Mouse (Mus musculus) forebrain, embryonic 16.5 days (tissue): ENCODE measurements at regions not wholly inside any gene's neighbourhood (a gene's known extent, or its start where the extent isn't known, plus 50 kb on each side); places are given as distances from the start of the nearest gene placed in this dataset.

Experiments used
- ATAC-seq: fragments of 200-750 bp; cut with Nextera tagmentation; 2 replicates; pipeline ENCODE4 v1.8.0; 2017; ENCODE audit warnings: mild to moderate bottlenecking, moderate library complexity
- H3K27ac ChIP-seq: fragments of 300-500 bp; sonication (generic); 2 replicates; pipeline ENCODE4 v1.5.1; 2014; ENCODE audit warnings: low read length, control low read depth
- H3K27me3 ChIP-seq: fragments of 300-500 bp; sonication (generic); replicated peaks from 2 replicates; pipeline ENCODE4 v1.6.1; 2014; ENCODE audit warnings: low read length; ENCODE audit not compliant: control insufficient read depth, insufficient read depth
- H3K36me3 ChIP-seq: fragments of 300-500 bp; sonication (generic); 2 replicates; pipeline ENCODE4 v1.6.1; 2014; ENCODE audit not compliant: control insufficient read depth, insufficient read depth
- H3K4me1 ChIP-seq: fragments of 300-500 bp; sonication (generic); replicated peaks from 2 replicates; pipeline ENCODE4 v1.6.1; 2014; ENCODE audit warnings: low read length; ENCODE audit not compliant: control insufficient read depth, insufficient read depth
- H3K4me2 ChIP-seq: fragments of 300-500 bp; sonication (generic); 2 replicates; pipeline ENCODE4 v1.6.1; 2014; ENCODE audit warnings: mild to moderate bottlenecking, low read length, control low read depth
- H3K4me3 ChIP-seq: fragments of 300-500 bp; sonication (generic); replicated peaks from 2 replicates; pipeline ENCODE4 v1.5.1; 2014; ENCODE audit warnings: mild to moderate bottlenecking, low read length, control low read depth
- H3K9ac ChIP-seq: fragments of 300-500 bp; sonication (generic); replicated peaks from 2 replicates; pipeline ENCODE4 v1.6.1; 2014; ENCODE audit warnings: low read depth, low read length, control low read depth
- H3K9me3 ChIP-seq: fragments of 300-500 bp; sonication (generic); 2 replicates; pipeline ENCODE4 v1.6.1; 2016; ENCODE audit warnings: low read length; ENCODE audit not compliant: control insufficient read depth
- WGBS: fragments of 180-500 bp; shearing (Covaris S2); extraction: QIAGEN DNeasy Blood & Tissue Kit; methylation state at CpG from one replicate; pipeline ENCODE4 v1.1.7; 2014; 5-methylcytosine and 5-hydroxymethylcytosine counted together

- Histone ChIP-seq H3K9me3 (no peaks in the 10 kb centered on the region), H3K4me2 (no peak overlapping the region), H3K4me1 (peaks cover 7% of the 10 kb centered on the region; the same call in 1 of the 2 replicates), H3K27me3 (no peaks in the 10 kb centered on the region), H3K36me3 (no peaks in the 10 kb centered on the region), H3K4me3 (no peak overlapping the region), H3K9ac (no peak overlapping the region), H3K27ac (no peak overlapping the region)
- 90% methylated on average over 2 of the region's 2 CpGs for WGBS
- no peak for ATAC-seq
Measured at GRCm38 (mm10) chr10:95109576-95109975, 164.9 kb upstream of the Plxnc1 start.

- Histone ChIP-seq H3K9me3 (no peaks in the 10 kb centered on the region), H3K9ac (no peak overlapping the region), H3K4me3 (no peak overlapping the region), H3K36me3 (no peaks in the 10 kb centered on the region), H3K27ac (no peak overlapping the region), H3K4me1 (peaks cover 7% of the 10 kb centered on the region; the same call in 1 of the 2 replicates), H3K27me3 (no peaks in the 10 kb centered on the region), H3K4me2 (no peak overlapping the region)
- ATAC-seq, result peak; percentile 57
- 16% methylated on average over 3 of the region's 3 CpGs for WGBS
Measured at GRCm38 (mm10) chr10:95107532-95108251, 163.1 kb upstream of the Plxnc1 start.

- Histone ChIP-seq H3K27me3 (no peaks in the 10 kb centered on the region), H3K4me2 (no peak overlapping the region), H3K9ac (no peak overlapping the region), H3K36me3 (no peaks in the 10 kb centered on the region), H3K4me3 (no peak overlapping the region), H3K27ac (no peak overlapping the region), H3K9me3 (no peaks in the 10 kb centered on the region), H3K4me1 (peaks cover 7% of the 10 kb centered on the region; the same call in 1 of the 2 replicates)
- ATAC-seq, result no peak
Measured at GRCm38 (mm10) chr10:95103808-95104207, 159.2 kb upstream of the Plxnc1 start.

GRCm38 (mm10) chr10:95102981-95103380 lies 158.3 kb upstream of the Plxnc1 start:
- ATAC-seq, result no peak
- Histone ChIP-seq H3K36me3 (no peaks in the 10 kb centered on the region), H3K4me2 (no peak overlapping the region), H3K27me3 (no peaks in the 10 kb centered on the region), H3K4me3 (no peak overlapping the region), H3K27ac (no peak overlapping the region), H3K4me1 (peaks cover 5% of the 10 kb centered on the region; the same call in 1 of the 2 replicates), H3K9ac (no peak overlapping the region), H3K9me3 (no peaks in the 10 kb centered on the region)
- WGBS, result 83% methylated on average over 4 of the region's 4 CpGs

- Histone ChIP-seq H3K4me2 (no peak overlapping the region), H3K27ac (no peak overlapping the region), H3K9ac (no peak overlapping the region), H3K27me3 (no peaks in the 10 kb centered on the region), H3K4me1 (no peaks in the 10 kb centered on the region), H3K36me3 (no peaks in the 10 kb centered on the region), H3K9me3 (no peaks in the 10 kb centered on the region), H3K4me3 (no peak overlapping the region)
- 76% methylated on average over 5 of the region's 5 CpGs for WGBS
- ATAC-seq, result no peak
Measured at GRCm38 (mm10) chr10:95099906-95100305, 155.3 kb upstream of the Plxnc1 start.

GRCm38 (mm10) chr10:95095847-95096246 lies 151.2 kb upstream of the Plxnc1 start:
- no peak overlapping the region for H3K4me3 ChIP-seq
- no peak for ATAC-seq
- WGBS, result 82% methylated on average over 4 of the region's 4 CpGs

GRCm38 (mm10) chr10:95094771-95095170 lies 150.1 kb upstream of the Plxnc1 start:
- Histone ChIP-seq H3K9me3 (no peaks in the 10 kb centered on the region), H3K36me3 (no peaks in the 10 kb centered on the region), H3K4me1 (no peaks in the 10 kb centered on the region), H3K4me3 (no peak overlapping the region), H3K9ac (no peak overlapping the region), H3K27me3 (no peaks in the 10 kb centered on the region), H3K27ac (no peak overlapping the region), H3K4me2 (no peak overlapping the region)
- 50% methylated on average over 8 of the region's 8 CpGs for WGBS
- no peak for ATAC-seq

More at GRCm38 (mm10) chr10:95095847-95096246, 151.2 kb upstream of the Plxnc1 start:
- Histone ChIP-seq H3K4me2 (no peak overlapping the region), H3K27me3 (no peaks in the 10 kb centered on the region), H3K36me3 (no peaks in the 10 kb centered on the region), H3K4me1 (no peaks in the 10 kb centered on the region), H3K9me3 (no peaks in the 10 kb centered on the region), H3K9ac (no peak overlapping the region), H3K27ac (no peak overlapping the region)

- no peak overlapping the region for H3K27ac ChIP-seq
- H3K4me1 ChIP-seq, result peaks cover 2% of the 10 kb centered on the region
- H3K9me3 ChIP-seq, result no peaks in the 10 kb centered on the region
- H3K27me3 ChIP-seq, result no peaks in the 10 kb centered on the region
- H3K36me3 ChIP-seq, result no peaks in the 10 kb centered on the region
- WGBS, result 10% methylated on average over 5 of the region's 5 CpGs
- H3K4me3 ChIP-seq, result no peak overlapping the region
- no peak; the same call in 1 of the 2 replicates for ATAC-seq
- H3K4me2 ChIP-seq, result no peak overlapping the region
- no peak overlapping the region for H3K9ac ChIP-seq
Measured at GRCm38 (mm10) chr10:95093266-95093665, 148.6 kb upstream of the Plxnc1 start.

GRCm38 (mm10) chr10:95091086-95091485 lies 146.5 kb upstream of the Plxnc1 start:
- H3K9ac ChIP-seq, result no peak overlapping the region
- H3K9me3 ChIP-seq, result no peaks in the 10 kb centered on the region
- no peak overlapping the region for H3K27ac ChIP-seq
- H3K4me3 ChIP-seq, result no peak overlapping the region
- H3K4me1 ChIP-seq, result peaks cover 7% of the 10 kb centered on the region
- no peaks in the 10 kb centered on the region for H3K27me3 ChIP-seq
- ATAC-seq, result no peak
- no peak overlapping the region for H3K4me2 ChIP-seq
- H3K36me3 ChIP-seq, result no peaks in the 10 kb centered on the region
- WGBS, result 64% methylated on average over 6 of the region's 6 CpGs

GRCm38 (mm10) chr10:95090641-95091040 lies 146.0 kb upstream of the Plxnc1 start:
- no peaks in the 10 kb centered on the region for H3K36me3 ChIP-seq
- no peak overlapping the region for H3K4me2 ChIP-seq
- 84% methylated on average over 4 of the region's 4 CpGs for WGBS
- no peak overlapping the region for H3K9ac ChIP-seq
- H3K4me1 ChIP-seq, result peaks cover 7% of the 10 kb centered on the region
- H3K9me3 ChIP-seq, result no peaks in the 10 kb centered on the region
- no peaks in the 10 kb centered on the region for H3K27me3 ChIP-seq
- no peak overlapping the region for H3K4me3 ChIP-seq
- ATAC-seq, result no peak
- no peak overlapping the region for H3K27ac ChIP-seq
